Mouse (Mus musculus): ENCODE measurements around the gene Itgal. TPM values are rescaled to one million over a fixed set of nuclear protein-coding genes. Genes with fewer than 3 reads are reported as not detected.
"Not testable (repeated sequence)": the region's sequence is repeated elsewhere in the genome, so short reads cannot be mapped to it uniquely, and the experiment has no call there.

Gene Itgal
- total and polyA plus RNA-seq, 2 experiments from 2014 or later: 1.1 to 1.7 TPM

GRCm38 (mm10) chr7:127333240-127333639 lies 37.2 kb downstream of the Itgal start:
- no peak overlapping the region for H3K4me2 ChIP-seq (ENCODE audit: low read depth, low read length)
- H3K4me1 ChIP-seq (ENCODE audit: control insufficient read depth, insufficient read depth): no peaks in the 10 kb centered on the region
- H3K4me3 ChIP-seq (ENCODE audit: low read depth, low read length): no peak overlapping the region
- no peaks in the 10 kb centered on the region for H3K36me3 ChIP-seq (replicated peaks; ENCODE audit: control insufficient read depth, insufficient read depth, low read length)
- H3K27me3 ChIP-seq (ENCODE audit: control insufficient read depth, insufficient read depth, low read length): no peaks in the 10 kb centered on the region
- DNase-seq (ENCODE audit: low spot score): no peak
- no peak for ATAC-seq (ENCODE audit: insufficient read depth, low read depth)
- TF ChIP-seq CTCF (IDR thresholded peaks at IDR 0.05; ENCODE audit: low read depth) (no peak), EP300 (IDR thresholded peaks at IDR 0.05; ENCODE audit: low read depth) (no peak)
- H3K9me3 ChIP-seq (replicated peaks; ENCODE audit: control insufficient read depth, low read length): no peaks in the 10 kb centered on the region
- H3K27ac ChIP-seq (ENCODE audit: low read depth): no peak overlapping the region
- no peak overlapping the region for H3K9ac ChIP-seq (replicated peaks; ENCODE audit: low read depth, low read length)
- 70% methylated on average over 6 of the region's 6 CpGs for WGBS

GRCm38 (mm10) chr7:127335604-127336003 lies 39.5 kb downstream of the Itgal start:
- no peak for DNase-seq (ENCODE audit: low spot score)
- Histone ChIP-seq H3K4me2 (ENCODE audit: low read depth, low read length) (no peak overlapping the region), H3K36me3 (replicated peaks; ENCODE audit: control insufficient read depth, insufficient read depth, low read length) (no peaks in the 10 kb centered on the region), H3K9me3 (replicated peaks; ENCODE audit: control insufficient read depth, low read length) (no peaks in the 10 kb centered on the region), H3K4me3 (ENCODE audit: low read depth, low read length) (no peak overlapping the region), H3K9ac (replicated peaks; ENCODE audit: low read depth, low read length) (no peak overlapping the region), H3K27ac (ENCODE audit: low read depth) (no peak overlapping the region), H3K27me3 (ENCODE audit: control insufficient read depth, insufficient read depth, low read length) (no peaks in the 10 kb centered on the region), H3K4me1 (ENCODE audit: control insufficient read depth, insufficient read depth) (no peaks in the 10 kb centered on the region)
- WGBS: 76% methylated on average over 4 of the region's 4 CpGs
- no peak for ATAC-seq (ENCODE audit: insufficient read depth, low read depth)
- no peak for TF ChIP-seq CTCF (IDR thresholded peaks at IDR 0.05; ENCODE audit: low read depth)
- no peak for TF ChIP-seq EP300 (IDR thresholded peaks at IDR 0.05; ENCODE audit: low read depth)

- H3K9me3 ChIP-seq (replicated peaks; ENCODE audit: control insufficient read depth, low read length): no peaks in the 10 kb centered on the region
- ATAC-seq (ENCODE audit: insufficient read depth, low read depth): no peak
- WGBS: 30% methylated on average over 4 of the region's 4 CpGs
- 0 out of 2 replicates have a peak, but pooled peaks cover 3% of the 10 kb centered on the region for H3K4me1 ChIP-seq (ENCODE audit: control insufficient read depth, insufficient read depth)
- H3K27ac ChIP-seq (ENCODE audit: low read depth): no peak overlapping the region
- peaks cover 13% of the 10 kb centered on the region; the same call in 1 of the 2 replicates for H3K36me3 ChIP-seq (replicated peaks; ENCODE audit: control insufficient read depth, insufficient read depth, low read length)
- TF ChIP-seq CTCF (IDR thresholded peaks at IDR 0.05; ENCODE audit: low read depth): no peak
- TF ChIP-seq EP300 (IDR thresholded peaks at IDR 0.05; ENCODE audit: low read depth): no peak
- DNase-seq (ENCODE audit: low spot score): no peak
- H3K4me2 ChIP-seq (ENCODE audit: low read depth, low read length): no peak overlapping the region
- H3K9ac ChIP-seq (replicated peaks; ENCODE audit: low read depth, low read length): no peak overlapping the region
- H3K4me3 ChIP-seq (ENCODE audit: low read depth, low read length): no peak overlapping the region
- H3K27me3 ChIP-seq (ENCODE audit: control insufficient read depth, insufficient read depth, low read length): no peaks in the 10 kb centered on the region
Observed at GRCm38 (mm10) chr7:127337636-127338035, 41.6 kb downstream of the Itgal start.

GRCm38 (mm10) chr7:127341356-127341755 lies 45.3 kb downstream of the Itgal start:
- TF ChIP-seq EP300 (IDR thresholded peaks at IDR 0.05; ENCODE audit: low read depth) (no peak), CTCF (IDR thresholded peaks at IDR 0.05; ENCODE audit: low read depth) (no peak)
- H3K9ac ChIP-seq (replicated peaks; ENCODE audit: low read depth, low read length): no peak overlapping the region
- DNase-seq (ENCODE audit: low spot score) (no peak), ATAC-seq (ENCODE audit: insufficient read depth, low read depth) (no peak)
- H3K27ac ChIP-seq (ENCODE audit: low read depth): no peak overlapping the region
- no peak overlapping the region for H3K4me2 ChIP-seq (ENCODE audit: low read depth, low read length)
- WGBS: 95% methylated on average over 8 of the region's 8 CpGs
- H3K27me3 ChIP-seq (ENCODE audit: control insufficient read depth, insufficient read depth, low read length): no peaks in the 10 kb centered on the region
- peaks cover 18% of the 10 kb centered on the region for H3K4me1 ChIP-seq (ENCODE audit: control insufficient read depth, insufficient read depth)
- no peaks in the 10 kb centered on the region for H3K9me3 ChIP-seq (replicated peaks; ENCODE audit: control insufficient read depth, low read length)
- H3K4me3 ChIP-seq (ENCODE audit: low read depth, low read length): no peak overlapping the region
- peaks cover 26% of the 10 kb centered on the region for H3K36me3 ChIP-seq (replicated peaks; ENCODE audit: control insufficient read depth, insufficient read depth, low read length)

GRCm38 (mm10) chr7:127341861-127342260 lies 45.8 kb downstream of the Itgal start:
- not testable (repeated sequence) for H3K9ac ChIP-seq (replicated peaks; ENCODE audit: low read depth, low read length); H3K27me3 ChIP-seq (ENCODE audit: control insufficient read depth, insufficient read depth, low read length); H3K9me3 ChIP-seq (replicated peaks; ENCODE audit: control insufficient read depth, low read length); H3K4me2 ChIP-seq (ENCODE audit: low read depth, low read length); H3K27ac ChIP-seq (ENCODE audit: low read depth); DNase-seq (ENCODE audit: low spot score); ATAC-seq (ENCODE audit: insufficient read depth, low read depth); H3K4me3 ChIP-seq (ENCODE audit: low read depth, low read length)
- 94% methylated on average over 6 of the region's 6 CpGs for WGBS
- Histone ChIP-seq H3K4me1 (ENCODE audit: control insufficient read depth, insufficient read depth) (peaks cover 23% of the 10 kb centered on the region), H3K36me3 (replicated peaks; ENCODE audit: control insufficient read depth, insufficient read depth, low read length) (peaks cover 26% of the 10 kb centered on the region)

GRCm38 (mm10) chr7:127342332-127342731 lies 46.3 kb downstream of the Itgal start:
- no peak for ATAC-seq (ENCODE audit: insufficient read depth, low read depth)
- H3K4me2 ChIP-seq (ENCODE audit: low read depth, low read length): no peak overlapping the region
- H3K4me3 ChIP-seq (ENCODE audit: low read depth, low read length): no peak overlapping the region
- WGBS: 54% methylated on average over 4 of the region's 4 CpGs
- H3K4me1 ChIP-seq (ENCODE audit: control insufficient read depth, insufficient read depth): peaks cover 28% of the 10 kb centered on the region
- H3K27ac ChIP-seq (ENCODE audit: low read depth): peak overlapping the region; percentile 13; the same call in 1 of the 2 replicates
- H3K27me3 ChIP-seq (ENCODE audit: control insufficient read depth, insufficient read depth, low read length): no peaks in the 10 kb centered on the region
- no peak for DNase-seq (ENCODE audit: low spot score)
- peaks cover 26% of the 10 kb centered on the region for H3K36me3 ChIP-seq (replicated peaks; ENCODE audit: control insufficient read depth, insufficient read depth, low read length)
- no peaks in the 10 kb centered on the region for H3K9me3 ChIP-seq (replicated peaks; ENCODE audit: control insufficient read depth, low read length)
- H3K9ac ChIP-seq (replicated peaks; ENCODE audit: low read depth, low read length): no peak overlapping the region
- TF ChIP-seq EP300 (IDR thresholded peaks at IDR 0.05; ENCODE audit: low read depth) (no peak), CTCF (IDR thresholded peaks at IDR 0.05; ENCODE audit: low read depth) (peak; percentile 33; the same call in 1 of the 2 replicates)
